Mouse (Mus musculus): ENCODE results near the gene Adamts14. TPM values are rescaled to one million over a fixed set of nuclear protein-coding genes. Genes with fewer than 3 reads are reported as not detected.

The Adamts14 gene
- polyA plus RNA-seq, 1 experiment from 2014 or later = 0.13 TPM

DNA sequence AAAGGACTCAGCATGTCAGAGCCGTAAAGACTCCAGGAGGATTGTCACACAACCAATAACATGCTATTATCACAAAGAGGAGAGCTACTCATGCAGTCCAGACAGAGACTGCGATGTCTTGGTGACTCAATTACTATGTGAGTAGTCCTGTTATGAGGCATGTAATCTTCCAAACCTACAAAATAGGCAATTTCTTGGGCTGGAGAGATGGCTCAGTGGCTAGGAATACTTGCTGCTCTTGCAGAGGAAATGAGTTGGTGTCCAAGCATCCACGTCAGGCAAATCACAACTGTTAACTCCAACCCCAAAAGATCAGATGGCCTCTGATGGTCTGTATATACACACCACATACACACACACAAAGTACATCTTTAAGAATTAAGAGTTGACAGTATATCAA lies 117.6 kb downstream of the Adamts14 start:
- DNase-seq (ENCODE audit: low spot score) = no peak
- no peak overlapping the region for H3K4me3 ChIP-seq (ENCODE audit: low read depth, low read length)
- H3K4me2 ChIP-seq (ENCODE audit: low read length) = no peak overlapping the region
- H3K4me1 ChIP-seq (ENCODE audit: control insufficient read depth, insufficient read depth, low read length) = no peaks in the 10 kb centered on the region
- H3K9ac ChIP-seq (ENCODE audit: low read length) = no peak overlapping the region
- no peaks in the 10 kb centered on the region for H3K36me3 ChIP-seq (ENCODE audit: control insufficient read depth, insufficient read depth, low read length)
- no peaks in the 10 kb centered on the region for H3K9me3 ChIP-seq (replicated peaks; ENCODE audit: control insufficient read depth, low read length)
- ATAC-seq = no peak
- H3K27ac ChIP-seq (ENCODE audit: low read depth, low read length) = no peak overlapping the region
- 84% methylated on average over 3 of the region's 3 CpGs for WGBS
- H3K27me3 ChIP-seq (replicated peaks; ENCODE audit: control insufficient read depth, insufficient read depth, low read length) = no peaks in the 10 kb centered on the region

DNA sequence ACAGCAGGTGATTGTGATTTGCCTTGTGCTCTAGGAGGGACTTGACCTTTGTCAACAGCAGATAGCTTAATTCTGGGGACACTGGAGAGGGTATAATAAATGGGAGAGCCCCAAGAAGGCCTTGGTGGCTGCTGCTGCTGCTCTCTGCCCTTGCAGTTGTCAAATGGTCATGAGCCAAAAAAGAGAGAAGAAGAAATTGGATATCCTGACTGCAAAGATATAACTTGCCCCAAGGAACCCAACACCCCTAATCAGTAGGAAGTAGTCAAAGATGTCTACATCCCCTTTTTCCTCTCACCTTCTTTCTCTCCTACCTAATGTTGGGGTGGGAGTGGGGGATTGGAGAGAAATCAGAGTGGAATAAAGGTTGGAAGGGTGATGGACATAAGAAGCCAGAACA lies 121.1 kb downstream of the Adamts14 start:
- Histone ChIP-seq H3K9ac (ENCODE audit: low read length) (no peak overlapping the region), H3K9me3 (replicated peaks; ENCODE audit: control insufficient read depth, low read length) (no peaks in the 10 kb centered on the region), H3K4me3 (ENCODE audit: low read depth, low read length) (no peak overlapping the region), H3K36me3 (ENCODE audit: control insufficient read depth, insufficient read depth, low read length) (no peaks in the 10 kb centered on the region), H3K27ac (ENCODE audit: low read depth, low read length) (no peak overlapping the region), H3K4me2 (ENCODE audit: low read length) (no peak overlapping the region), H3K4me1 (ENCODE audit: control insufficient read depth, insufficient read depth, low read length) (no peaks in the 10 kb centered on the region), H3K27me3 (replicated peaks; ENCODE audit: control insufficient read depth, insufficient read depth, low read length) (no peaks in the 10 kb centered on the region)
- DNase-seq (ENCODE audit: low spot score) (no peak), ATAC-seq (no peak)

- Histone ChIP-seq H3K4me2 (ENCODE audit: low read length) (no peak overlapping the region), H3K36me3 (ENCODE audit: control insufficient read depth, insufficient read depth, low read length) (no peaks in the 10 kb centered on the region), H3K27ac (ENCODE audit: low read depth, low read length) (no peak overlapping the region), H3K9me3 (replicated peaks; ENCODE audit: control insufficient read depth, low read length) (no peaks in the 10 kb centered on the region), H3K27me3 (replicated peaks; ENCODE audit: control insufficient read depth, insufficient read depth, low read length) (no peaks in the 10 kb centered on the region), H3K4me3 (ENCODE audit: low read depth, low read length) (no peak overlapping the region), H3K9ac (ENCODE audit: low read length) (no peak overlapping the region), H3K4me1 (ENCODE audit: control insufficient read depth, insufficient read depth, low read length) (peaks cover under 1% of the 10 kb centered on the region; the same call in 1 of the 2 replicates)
- 40% methylated on average over 6 of the region's 6 CpGs for WGBS
- no peak for ATAC-seq
- DNase-seq (ENCODE audit: low spot score) = peak; percentile 14
Observed at GRCm38 (mm10) chr10:61150616-61151015, 122.6 kb downstream of the Adamts14 start.

- Histone ChIP-seq H3K36me3 (ENCODE audit: control insufficient read depth, insufficient read depth, low read length) (no peaks in the 10 kb centered on the region), H3K27ac (ENCODE audit: low read depth, low read length) (no peak overlapping the region), H3K4me1 (ENCODE audit: control insufficient read depth, insufficient read depth, low read length) (peaks cover 7% of the 10 kb centered on the region; the same call in 1 of the 2 replicates), H3K4me2 (ENCODE audit: low read length) (no peak overlapping the region), H3K27me3 (replicated peaks; ENCODE audit: control insufficient read depth, insufficient read depth, low read length) (no peaks in the 10 kb centered on the region), H3K4me3 (ENCODE audit: low read depth, low read length) (no peak overlapping the region), H3K9me3 (replicated peaks; ENCODE audit: control insufficient read depth, low read length) (no peaks in the 10 kb centered on the region), H3K9ac (ENCODE audit: low read length) (no peak overlapping the region)
- no peak for ATAC-seq
- DNase-seq (ENCODE audit: low spot score) = no peak
- 92% methylated on average over 3 of the region's 3 CpGs for WGBS
Observed at GRCm38 (mm10) chr10:61149476-61149875, 123.8 kb downstream of the Adamts14 start.

- peak within 1 kb of the TSS; percentile 60 for H3K4me3 ChIP-seq (ENCODE audit: low read depth, low read length)
- peak; percentile 95 for DNase-seq (ENCODE audit: low spot score)
- WGBS = under 1% methylated on average over 81 of the region's 82 CpGs
Observed at GRCm38 (mm10) chr10:61147157-61148040, 125.8 kb downstream of the Adamts14 start, which contains the start of gene Sgpl1. TSS of gene Sgpl1 (minus strand) at chr10:61147703.

More at GRCm38 (mm10) chr10:61147157-61148040, 125.8 kb downstream of the Adamts14 start, which contains the start of gene Sgpl1:
- H3K27me3 ChIP-seq (replicated peaks; ENCODE audit: control insufficient read depth, insufficient read depth, low read length) = no peaks in the 10 kb centered on the region
- H3K4me2 ChIP-seq (ENCODE audit: low read length) = peak within 1 kb of the TSS; percentile 87
- peak; percentile 87 for ATAC-seq
- no peaks in the 10 kb centered on the region for H3K9me3 ChIP-seq (replicated peaks; ENCODE audit: control insufficient read depth, low read length)
- H3K9ac ChIP-seq (ENCODE audit: low read length) = peak within 1 kb of the TSS; percentile 89
- peaks cover 7% of the 10 kb centered on the region; the same call in 1 of the 2 replicates for H3K4me1 ChIP-seq (ENCODE audit: control insufficient read depth, insufficient read depth, low read length)
- no peaks in the 10 kb centered on the region for H3K36me3 ChIP-seq (ENCODE audit: control insufficient read depth, insufficient read depth, low read length)
- peak within 1 kb of the TSS; percentile 96 for H3K27ac ChIP-seq (ENCODE audit: low read depth, low read length)

Other genes with a start within 250 kb of the Adamts14 start
- 22.2 and 25.5 TPM in 2 replicates for gene Pcbd1, start 184.1 kb downstream of the Adamts14 start, polyA plus RNA-seq (2014; fragmentation: Nextera tagmentation; extraction: Ambion mirVana)
- gene Sgpl1, start 125.7 kb downstream of the Adamts14 start, polyA plus RNA-seq (2014; fragmentation: Nextera tagmentation; extraction: Ambion mirVana) = 65.7 and 66.8 TPM in 2 replicates
- gene Tbata, start 101.5 kb downstream of the Adamts14 start, polyA plus RNA-seq (2014; fragmentation: Nextera tagmentation; extraction: Ambion mirVana) = 1.4 and 2.5 TPM in 2 replicates
- not detected in 2 replicates for gene Prf1, start 24.4 kb upstream of the Adamts14 start, polyA plus RNA-seq (2014; fragmentation: Nextera tagmentation; extraction: Ambion mirVana)
- gene Pald1, start 110.1 kb upstream of the Adamts14 start, polyA plus RNA-seq (2014; fragmentation: Nextera tagmentation; extraction: Ambion mirVana) = 10.0 and 15.6 TPM in 2 replicates
- 0.14 TPM in 1 of 2 replicates, not detected in the other for gene Nodal, start 144.5 kb upstream of the Adamts14 start, polyA plus RNA-seq (2014; fragmentation: Nextera tagmentation; extraction: Ambion mirVana)
- 50.0 and 51.3 TPM in 2 replicates for gene Eif4ebp2, start 179.2 kb upstream of the Adamts14 start, polyA plus RNA-seq (2014; fragmentation: Nextera tagmentation; extraction: Ambion mirVana)
- gene Lrrc20, start 202.4 kb upstream of the Adamts14 start, polyA plus RNA-seq (2014; fragmentation: Nextera tagmentation; extraction: Ambion mirVana) = 21.3 TPM in 2 replicates

Measured in forebrain, embryonic 14.5 days (tissue).